Mouse (Mus musculus) neural tube, embryonic 15.5 days (tissue): ENCODE measurements at regions not wholly inside any gene's neighbourhood (a gene's known extent, or its start where the extent isn't known, plus 50 kb on each side); places are given as distances from the start of the nearest gene placed in this dataset.

ENCODE experiments used
- ATAC-seq: fragments of 200-750 bp; cut with Nextera tagmentation; 2 replicates; pipeline ENCODE4 v1.8.0; 2017; ENCODE audit warnings: mild to moderate bottlenecking, moderate TSS enrichment, moderate library complexity; ENCODE audit not compliant: low FRiP score
- H3K27ac ChIP-seq: fragments of 300-500 bp; sonication (generic); replicated peaks from 2 replicates; pipeline ENCODE4 v1.5.1; 2015; ENCODE audit warnings: mild to moderate bottlenecking, inconsistent platforms
- H3K27me3 ChIP-seq: fragments of 300-500 bp; sonication (generic); replicated peaks from 2 replicates; pipeline ENCODE4 v1.6.1; 2015; ENCODE audit warnings: inconsistent platforms
- H3K36me3 ChIP-seq: fragments of 300-500 bp; sonication (generic); 2 replicates; pipeline ENCODE4 v1.6.1; 2015; ENCODE audit warnings: inconsistent platforms
- H3K4me1 ChIP-seq: fragments of 300-500 bp; sonication (generic); 2 replicates; pipeline ENCODE4 v1.6.1; 2015; ENCODE audit warnings: inconsistent platforms
- H3K4me2 ChIP-seq: fragments of 300-500 bp; sonication (generic); 2 replicates; pipeline ENCODE4 v1.6.1; 2015; ENCODE audit warnings: inconsistent platforms, mild to moderate bottlenecking, moderate library complexity
- H3K4me3 ChIP-seq: fragments of 300-500 bp; sonication (generic); replicated peaks from 2 replicates; pipeline ENCODE4 v1.5.1; 2015; ENCODE audit warnings: mild to moderate bottlenecking, inconsistent platforms
- H3K9ac ChIP-seq: fragments of 300-500 bp; sonication (generic); replicated peaks from 2 replicates; pipeline ENCODE4 v1.6.1; 2015; ENCODE audit warnings: mild to moderate bottlenecking, inconsistent platforms
- H3K9me3 ChIP-seq: fragments of 300-500 bp; sonication (generic); replicated peaks from 2 replicates; pipeline ENCODE4 v1.6.1; 2016; ENCODE audit warnings: inconsistent platforms
- whole genome bisulfite sequencing: fragments of 180-500 bp; shearing (Covaris S2); methylation state at CpG from one replicate; pipeline ENCODE4 v1.1.7; 2015; ENCODE audit warnings: mixed read lengths; 5-methylcytosine and 5-hydroxymethylcytosine counted together

GRCm38 (mm10) chr10:99924541-99924940 lies 90.9 kb upstream of the Kitl start:
- H3K4me3 ChIP-seq: no peak overlapping the region
- H3K4me2 ChIP-seq: no peak overlapping the region
- no peaks in the 10 kb centered on the region for H3K36me3 ChIP-seq
- WGBS: 87% methylated on average over 3 of the region's 3 CpGs
- no peaks in the 10 kb centered on the region for H3K27me3 ChIP-seq
- ATAC-seq: no peak
- H3K9ac ChIP-seq: no peak overlapping the region
- H3K4me1 ChIP-seq: peaks cover 2% of the 10 kb centered on the region; the same call in 1 of the 2 replicates
- H3K9me3 ChIP-seq: no peaks in the 10 kb centered on the region
- H3K27ac ChIP-seq: no peak overlapping the region

GRCm38 (mm10) chr10:99919925-99920324 lies 95.5 kb upstream of the Kitl start:
- Histone ChIP-seq H3K27me3 (no peaks in the 10 kb centered on the region), H3K9me3 (no peaks in the 10 kb centered on the region), H3K9ac (no peak overlapping the region), H3K4me2 (no peak overlapping the region), H3K4me1 (peaks cover 2% of the 10 kb centered on the region; the same call in 1 of the 2 replicates), H3K36me3 (no peaks in the 10 kb centered on the region), H3K4me3 (no peak overlapping the region), H3K27ac (no peak overlapping the region)
- 80% methylated on average over 2 of the region's 2 CpGs for WGBS
- no peak for ATAC-seq

DNA sequence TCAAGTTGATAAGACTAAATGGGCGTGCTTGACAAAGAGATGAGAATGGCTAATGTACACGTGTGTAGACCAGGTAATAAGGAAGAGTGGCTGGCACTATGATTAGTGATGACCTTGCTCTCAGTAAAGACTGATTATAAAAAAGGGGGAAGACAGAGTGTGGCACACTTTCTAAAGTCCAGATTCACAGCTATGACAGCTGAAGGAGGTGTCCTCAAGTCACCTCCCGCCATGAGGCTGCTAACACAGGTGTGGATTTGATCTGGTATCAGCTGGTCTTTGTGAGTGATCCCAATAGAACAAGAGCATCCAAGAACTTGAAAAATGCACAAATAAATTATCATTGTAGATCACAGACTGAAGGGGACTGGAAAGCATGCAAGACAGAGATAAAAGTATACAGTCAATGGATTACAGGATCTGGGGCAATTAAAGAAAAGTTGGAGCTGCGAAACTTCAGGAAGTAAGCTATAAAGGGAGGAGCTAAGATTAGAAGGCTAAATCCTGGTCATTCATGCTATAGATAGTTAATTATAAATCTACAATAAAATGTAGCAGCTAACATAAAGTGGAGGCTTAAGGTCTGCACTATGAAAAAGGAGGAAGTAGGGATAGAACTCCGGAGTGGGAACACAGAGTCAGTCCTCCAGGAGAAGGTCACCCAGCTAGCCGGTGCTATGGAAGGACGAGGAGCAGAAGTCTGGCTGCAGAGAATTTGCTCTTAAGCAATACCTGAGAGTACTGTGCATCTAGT lies 96.7 kb upstream of the Kitl start:
- Histone ChIP-seq H3K36me3 (no peaks in the 10 kb centered on the region), H3K9me3 (no peaks in the 10 kb centered on the region), H3K4me1 (peaks cover 2% of the 10 kb centered on the region; the same call in 1 of the 2 replicates), H3K9ac (no peak overlapping the region), H3K27me3 (no peaks in the 10 kb centered on the region), H3K4me3 (no peak overlapping the region), H3K4me2 (no peak overlapping the region), H3K27ac (no peak overlapping the region)
- ATAC-seq: no peak
- 93% methylated on average over 7 of the region's 7 CpGs for WGBS

DNA sequence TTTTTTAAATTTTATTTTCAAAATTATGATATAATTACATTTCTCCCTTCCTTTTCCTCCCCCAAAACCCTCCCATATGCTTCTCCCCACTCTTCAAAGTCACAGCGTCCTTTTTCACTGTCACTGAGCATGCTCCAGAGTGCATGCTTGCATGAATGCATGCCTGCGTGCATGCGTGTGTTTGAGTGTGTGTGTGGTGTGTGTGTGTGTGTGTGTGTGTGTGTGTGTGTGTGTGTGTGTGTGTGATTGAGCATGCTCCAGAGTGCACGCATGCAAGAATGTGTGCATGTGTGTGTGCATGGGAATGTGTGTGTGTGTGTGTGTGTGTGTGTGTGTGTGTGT lies 101.6 kb upstream of the Kitl start:
- Histone ChIP-seq H3K4me3 (no peak overlapping the region), H3K27ac (no peak overlapping the region), H3K9ac (no peak overlapping the region), H3K9me3 (no peaks in the 10 kb centered on the region), H3K36me3 (no peaks in the 10 kb centered on the region), H3K4me2 (no peak overlapping the region), H3K4me1 (no peaks in the 10 kb centered on the region), H3K27me3 (no peaks in the 10 kb centered on the region)
- ATAC-seq: no peak
- WGBS: 90% methylated on average over 4 of the region's 4 CpGs

DNA sequence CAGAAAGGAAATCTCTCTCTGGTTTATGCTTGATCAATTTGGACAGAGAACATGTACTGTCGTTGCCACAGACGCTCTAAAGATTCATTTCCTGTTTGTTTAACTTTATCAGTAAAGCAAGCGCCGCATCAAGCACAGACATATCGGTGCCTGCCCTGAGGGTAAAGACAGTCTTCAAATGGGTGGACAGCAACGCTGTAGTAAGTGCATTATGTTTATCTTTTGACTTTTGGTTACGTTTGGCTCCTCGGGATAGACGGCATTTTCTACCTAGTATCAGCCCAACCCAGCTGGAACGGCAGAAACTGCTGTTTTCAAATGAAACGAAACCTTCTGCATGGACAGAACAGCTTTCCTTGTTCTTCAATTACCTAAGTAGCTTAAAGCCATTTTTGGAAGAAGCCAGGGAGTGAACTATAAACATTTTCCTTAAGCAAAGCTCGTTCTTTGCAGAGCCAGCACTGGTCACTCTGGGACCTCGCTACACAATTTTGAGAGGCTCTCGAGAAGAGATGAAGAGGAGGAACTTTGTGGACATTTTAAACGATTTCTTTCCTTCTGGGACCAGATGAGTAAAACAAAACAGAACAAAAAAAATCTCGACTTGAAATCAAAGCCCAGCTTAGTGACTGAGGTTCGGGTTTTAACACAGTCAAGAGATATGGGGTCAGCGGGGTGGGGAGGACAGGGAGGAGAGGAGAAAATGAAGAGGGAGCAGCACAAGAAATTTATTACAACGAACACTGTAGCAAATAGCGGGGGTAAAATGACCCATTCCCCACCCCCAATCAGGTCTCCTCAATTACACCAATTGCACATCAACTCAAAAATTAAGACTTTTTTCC lies 102.2 kb upstream of the Kitl start:
- H3K9me3 ChIP-seq: no peaks in the 10 kb centered on the region
- 78% methylated on average over 20 of the region's 20 CpGs for WGBS
- no peak overlapping the region for H3K4me2 ChIP-seq
- H3K27me3 ChIP-seq: no peaks in the 10 kb centered on the region
- H3K4me3 ChIP-seq: no peak overlapping the region
- H3K4me1 ChIP-seq: no peaks in the 10 kb centered on the region
- no peaks in the 10 kb centered on the region for H3K36me3 ChIP-seq
- H3K27ac ChIP-seq: no peak overlapping the region
- no peak for ATAC-seq
- no peak overlapping the region for H3K9ac ChIP-seq

DNA sequence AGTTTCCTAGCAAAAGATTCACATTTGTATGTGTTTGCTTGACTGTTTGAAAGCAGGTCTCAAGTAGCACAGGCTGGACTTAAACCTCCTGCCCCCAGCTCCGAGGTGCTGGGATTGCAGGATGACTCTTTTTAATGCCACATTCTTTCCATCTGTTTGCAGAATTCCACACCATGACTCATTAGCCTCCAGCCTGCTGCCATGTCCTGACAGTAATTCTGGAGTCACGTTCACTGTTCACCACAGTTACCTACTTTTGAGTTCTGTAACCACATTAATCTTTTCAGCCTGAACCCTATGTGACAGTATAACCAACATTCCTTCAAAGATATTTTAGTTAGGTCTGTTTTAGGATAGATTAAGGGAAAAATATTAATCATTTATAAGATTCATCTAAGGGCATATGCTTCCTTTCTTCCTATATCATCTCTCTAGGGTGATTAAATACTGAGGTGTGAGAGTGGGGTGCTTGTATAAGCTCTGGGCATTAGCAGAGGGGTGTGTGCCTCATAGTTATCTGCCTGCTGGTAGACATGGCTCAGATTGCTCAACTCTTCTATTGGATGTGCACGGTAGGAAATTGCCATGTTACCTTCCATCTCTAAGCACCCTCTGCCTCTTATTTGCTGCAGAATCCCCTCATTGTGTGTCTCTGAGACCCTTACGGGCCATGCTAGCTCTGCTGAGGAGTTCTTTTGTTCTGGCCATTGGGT lies 105.3 kb upstream of the Kitl start:
- Histone ChIP-seq H3K4me1 (no peaks in the 10 kb centered on the region), H3K9ac (no peak overlapping the region), H3K27me3 (no peaks in the 10 kb centered on the region), H3K4me2 (no peak overlapping the region), H3K27ac (no peak overlapping the region), H3K9me3 (no peaks in the 10 kb centered on the region), H3K4me3 (no peak overlapping the region), H3K36me3 (no peaks in the 10 kb centered on the region)
- 82% methylated on average over 4 of the region's 4 CpGs for WGBS
- no peak for ATAC-seq

DNA sequence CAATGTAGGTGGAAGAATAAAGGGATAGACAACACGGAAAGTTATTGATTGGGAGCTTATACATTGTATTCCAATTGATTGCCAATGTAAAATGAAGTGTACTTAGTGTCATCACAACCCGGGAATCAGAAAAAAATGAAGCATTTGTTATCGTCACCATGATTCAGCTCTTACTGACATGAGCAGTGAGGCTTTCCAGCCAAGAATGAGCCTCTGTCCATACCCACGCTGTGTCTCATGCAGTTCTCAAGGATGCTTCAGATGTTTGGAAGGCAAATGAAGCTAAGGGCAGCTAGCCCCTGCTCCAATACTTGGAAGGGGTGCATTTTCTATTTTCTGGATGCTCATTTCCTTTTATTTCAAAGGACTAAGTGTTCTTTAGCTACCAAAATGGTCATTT lies 107.4 kb upstream of the Kitl start:
- H3K36me3 ChIP-seq: no peaks in the 10 kb centered on the region
- WGBS: 62% methylated on average over 4 of the region's 4 CpGs
- H3K27me3 ChIP-seq: no peaks in the 10 kb centered on the region
- no peak overlapping the region for H3K27ac ChIP-seq
- ATAC-seq: no peak
- no peaks in the 10 kb centered on the region for H3K9me3 ChIP-seq
- H3K9ac ChIP-seq: no peak overlapping the region
- no peak overlapping the region for H3K4me2 ChIP-seq
- no peaks in the 10 kb centered on the region for H3K4me1 ChIP-seq
- H3K4me3 ChIP-seq: no peak overlapping the region

DNA sequence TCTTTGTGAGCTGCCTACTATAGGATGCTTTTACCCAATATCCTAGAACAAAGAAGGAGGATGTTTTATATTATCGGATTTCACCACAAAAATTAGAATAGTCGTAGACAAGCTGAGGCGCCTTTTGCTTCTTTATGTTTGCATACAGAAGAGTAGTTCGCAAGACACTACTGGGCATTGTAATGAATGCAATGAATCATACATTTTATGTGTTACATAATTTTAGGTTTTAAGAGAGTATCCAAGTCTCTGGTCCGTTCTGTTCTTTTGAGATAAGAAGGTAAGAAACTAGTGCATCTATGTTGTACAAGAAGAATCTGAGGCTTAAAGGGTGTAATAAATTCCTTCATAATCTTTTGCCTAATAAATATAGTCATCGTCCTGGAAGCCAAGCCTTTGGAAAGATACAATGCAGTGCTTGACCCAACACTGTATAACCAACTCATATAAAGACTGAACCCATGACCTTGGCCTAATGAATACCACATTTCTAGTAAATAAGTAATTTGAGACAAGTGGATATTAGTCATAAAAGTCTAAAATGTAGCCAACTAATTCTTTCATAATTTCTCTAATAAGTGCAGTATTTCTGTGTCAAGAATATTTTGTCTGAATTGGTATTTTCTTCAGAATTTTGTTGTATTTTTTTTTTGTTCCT lies 108.5 kb upstream of the Kitl start:
- Histone ChIP-seq H3K4me1 (no peaks in the 10 kb centered on the region), H3K27me3 (no peaks in the 10 kb centered on the region), H3K36me3 (no peaks in the 10 kb centered on the region), H3K9ac (no peak overlapping the region), H3K27ac (no peak overlapping the region), H3K4me2 (no peak overlapping the region), H3K4me3 (no peak overlapping the region), H3K9me3 (no peaks in the 10 kb centered on the region)
- 88% methylated on average over 6 of the region's 6 CpGs for WGBS
- ATAC-seq: no peak

DNA sequence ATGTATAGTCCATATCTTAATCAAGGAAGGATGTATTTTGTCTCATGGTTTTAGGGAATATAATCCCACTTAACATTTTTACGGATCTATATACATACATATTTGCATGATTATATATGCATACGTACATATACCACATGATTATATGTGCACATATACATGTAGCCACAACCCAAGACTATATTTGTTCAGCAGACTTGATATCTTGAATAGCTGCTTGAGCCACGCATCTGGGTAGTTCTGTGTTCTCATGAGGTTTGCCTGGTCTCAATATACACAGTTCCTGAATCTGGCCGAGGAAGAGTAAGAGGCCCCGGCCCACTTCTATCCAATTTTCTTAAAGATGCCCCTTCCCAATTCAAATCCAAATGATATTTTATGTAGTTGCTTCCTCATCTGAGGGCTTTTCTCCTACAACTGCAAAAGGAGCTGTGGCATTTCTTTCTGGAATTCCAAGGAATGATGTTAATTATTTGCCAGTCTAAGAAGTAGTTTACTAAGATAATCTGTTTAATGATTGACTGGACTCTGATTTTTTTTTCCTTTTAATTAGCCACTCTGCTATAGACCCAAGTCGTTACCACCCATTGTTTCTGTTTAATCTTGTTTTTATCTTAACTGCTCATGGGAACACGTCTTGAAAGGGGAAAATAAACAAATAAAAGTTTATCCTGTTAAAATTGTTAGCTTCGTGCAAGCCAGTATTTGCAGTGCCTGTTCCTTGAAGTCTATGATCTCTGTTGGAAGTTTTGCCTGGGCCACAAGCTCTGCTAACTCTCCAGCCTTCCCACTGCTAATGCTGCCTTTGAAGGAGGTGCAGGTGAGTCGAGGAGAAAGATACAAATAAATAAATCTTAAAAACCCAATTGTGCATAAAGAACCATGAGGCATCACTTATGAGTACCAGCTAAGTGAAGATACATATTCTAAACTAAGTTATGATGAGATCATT lies 112.9 kb upstream of the Kitl start:
- Histone ChIP-seq H3K4me3 (no peak overlapping the region), H3K27me3 (no peaks in the 10 kb centered on the region), H3K27ac (no peak overlapping the region), H3K36me3 (no peaks in the 10 kb centered on the region), H3K9ac (no peak overlapping the region), H3K4me2 (no peak overlapping the region), H3K9me3 (no peaks in the 10 kb centered on the region), H3K4me1 (no peaks in the 10 kb centered on the region)
- no peak for ATAC-seq
- 64% methylated on average over 9 of the region's 9 CpGs for WGBS

- Histone ChIP-seq H3K4me2 (no peak overlapping the region), H3K36me3 (no peaks in the 10 kb centered on the region), H3K4me3 (no peak overlapping the region), H3K9ac (no peak overlapping the region), H3K9me3 (no peaks in the 10 kb centered on the region), H3K27ac (no peak overlapping the region), H3K27me3 (no peaks in the 10 kb centered on the region), H3K4me1 (no peaks in the 10 kb centered on the region)
- no peak for ATAC-seq
- 50% methylated on average over 8 of the region's 8 CpGs for WGBS
Measured at GRCm38 (mm10) chr10:99900955-99901835, 114.2 kb upstream of the Kitl start.
